ENCODE assay signal across 8 mouse cellular contexts in the genomic region with DNA sequence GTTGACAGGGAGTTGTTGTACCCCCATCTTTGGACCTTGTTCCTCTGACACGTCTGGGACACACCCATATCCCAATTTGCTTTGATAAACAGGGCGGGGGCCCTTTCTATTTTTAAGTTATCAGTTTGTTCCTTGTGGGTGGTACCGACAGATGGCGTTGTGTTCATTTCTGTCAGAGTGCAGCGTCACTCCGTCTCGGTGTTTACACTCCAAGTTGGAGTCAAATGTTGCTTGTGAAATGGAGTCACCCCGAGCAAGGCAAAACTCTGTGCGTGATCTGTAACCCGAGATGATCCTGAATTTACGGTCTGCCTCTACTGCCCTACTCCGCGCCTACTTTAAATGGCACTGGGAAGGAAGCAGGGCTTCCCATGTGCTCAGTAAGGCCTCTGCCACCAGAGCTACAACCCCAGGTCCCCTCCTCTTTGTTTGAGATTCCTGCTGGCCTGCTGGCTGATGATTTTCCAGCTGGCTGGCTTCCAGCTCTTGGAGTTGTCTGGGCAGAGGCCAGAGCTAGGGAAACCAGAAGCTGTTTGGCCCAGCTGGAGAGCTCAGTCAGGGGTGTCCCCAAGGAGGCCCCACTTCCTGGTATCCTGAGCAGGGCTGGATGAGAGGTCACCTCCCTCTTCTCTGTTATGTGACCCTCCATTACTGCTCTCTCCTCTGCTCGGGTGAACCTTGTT. TPM values are rescaled to one million over a fixed set of nuclear protein-coding genes. Genes with fewer than 3 reads are reported as not detected.
A peak's percentile ranks its signal among the peaks of the same experiment; 100 is the strongest.
DNase-seq lines count a peak whose midpoint lies in the region; ATAC-seq and TF ChIP-seq lines count a peak whose summit lies in the region.

No protein-coding gene starts in this region.

- H3K9ac ChIP-seq in forebrain, postnatal 0 days = no peak overlapping the region

- peaks cover 6% of the 10 kb centered on the region; the same call in 1 of the 2 replicates for H3K4me1 ChIP-seq in forebrain, postnatal 0 days (ENCODE audit: insufficient read depth)
- H3K4me1 ChIP-seq in hindbrain, embryonic 10.5 days (replicated peaks) = peaks cover 27% of the 10 kb centered on the region
- peaks cover 48% of the 10 kb centered on the region for H3K4me1 ChIP-seq in megakaryocyte, embryonic 14.5 days

- no peaks in the 10 kb centered on the region for H3K36me3 ChIP-seq in forebrain, postnatal 0 days (ENCODE audit: insufficient read depth)
- no peaks in the 10 kb centered on the region for H3K36me3 ChIP-seq in hindbrain, embryonic 10.5 days
- no peaks in the 10 kb centered on the region for H3K36me3 ChIP-seq in megakaryocyte, embryonic 14.5 days (replicated peaks; ENCODE audit: low read length)

- peak; percentile 17; the same call in 1 of the 2 replicates for TF ChIP-seq CTCF in forebrain, postnatal 0 days (IDR thresholded peaks at IDR 0.05; ENCODE audit: low read depth)

- no peaks in the 10 kb centered on the region for H3K27me3 ChIP-seq in forebrain, postnatal 0 days (ENCODE audit: insufficient read depth, low read length)
- H3K27me3 ChIP-seq in hindbrain, embryonic 10.5 days (ENCODE audit: insufficient read depth, poor library complexity, severe bottlenecking) = no peaks in the 10 kb centered on the region
- H3K27me3 ChIP-seq in megakaryocyte, embryonic 14.5 days (replicated peaks) = peaks cover 2% of the 10 kb centered on the region

- H3K9me3 ChIP-seq in forebrain, postnatal 0 days (ENCODE audit: low read length) = no peaks in the 10 kb centered on the region
- no peaks in the 10 kb centered on the region for H3K9me3 ChIP-seq in hindbrain, embryonic 10.5 days
- no peaks in the 10 kb centered on the region for H3K9me3 ChIP-seq in megakaryocyte, embryonic 14.5 days

- H3K27ac ChIP-seq in forebrain, postnatal 0 days (ENCODE audit: low read depth, low read length) = peak overlapping the region; percentile 29; the same call in 1 of the 2 replicates
- peak overlapping the region; percentile 88 for H3K27ac ChIP-seq in hindbrain, embryonic 10.5 days

- 18% methylated on average over 14 of the region's 14 CpGs for WGBS in forebrain, postnatal 0 days
- 28% methylated on average over 14 of the region's 14 CpGs for WGBS in hindbrain, embryonic 10.5 days

- no peak overlapping the region for H3K4me2 ChIP-seq in forebrain, postnatal 0 days (ENCODE audit: low read depth)

- peak; percentile 27 to 41 for DNase-seq in cerebellum, adult 18-20 months
- no peak for DNase-seq in cerebellum, adult 11-12 months
- peak; percentile 90 for DNase-seq in c-Kit-positive CD71-positive TER-119-negative erythroid progenitor cells, embryonic 14.5 days (ENCODE audit: low read depth)
- peak; percentile 76 for DNase-seq in forebrain, postnatal 0 days
- DNase-seq in hindbrain, embryonic 10.5 days (ENCODE audit: low spot score) = peak; percentile 69
- DNase-seq in layer of hippocampus, postnatal 14 days (ENCODE audit: low spot score in 2 of 2) = peak; percentile 56 to 67
- DNase-seq in spleen, adult 12 weeks (ENCODE audit: low spot score) = peak; percentile 66

- no peak overlapping the region for H3K4me3 ChIP-seq in forebrain, postnatal 0 days (ENCODE audit: low read depth, low read length)
- peak overlapping the region; percentile 33 for H3K4me3 ChIP-seq in hindbrain, embryonic 10.5 days
- peak overlapping the region; percentile 69 for H3K4me3 ChIP-seq in megakaryocyte, embryonic 14.5 days (replicated peaks)

- peak; percentile 65 for ATAC-seq in forebrain, postnatal 0 days

RNA-seq across cellular contexts. Expression of gene Pxt1, which starts 13.1 kb away (rescaled TPM):
- not detected in 2 replicates for total RNA-seq in forebrain, postnatal 0 days (2014; rRNA removed)
- not detected in 2 replicates for polyA plus RNA-seq in forebrain, postnatal 0 days (2015; fragmentation: Nextera tagmentation; extraction: Ambion mirVana)
- polyA plus RNA-seq in hindbrain, embryonic 10.5 days (2016; fragmentation: Nextera tagmentation; extraction: Ambion mirVana) = 0.16 and 0.26 TPM in 2 replicates
- total RNA-seq in layer of hippocampus, postnatal 14 days (2021) = not detected
- polyA plus RNA-seq in megakaryocyte, embryonic 14.5 days (2012; ENCODE audit: insufficient read depth, low replicate concordance) = not detected in 2 replicates

RNA-seq across cellular contexts. Expression of gene 4930539E08Rik, which starts 15.4 kb away (rescaled TPM):
- total RNA-seq in forebrain, postnatal 0 days (2014; rRNA removed) = 3.3 and 4.1 TPM in 2 replicates
- polyA plus RNA-seq in forebrain, postnatal 0 days (2015; fragmentation: Nextera tagmentation; extraction: Ambion mirVana) = 1.8 and 2.1 TPM in 2 replicates
- 0.07 and 0.31 TPM in 2 replicates for polyA plus RNA-seq in hindbrain, embryonic 10.5 days (2016; fragmentation: Nextera tagmentation; extraction: Ambion mirVana)
- total RNA-seq in layer of hippocampus, postnatal 14 days (2021) = 1 to 10 TPM; 3.2 to 3.8 TPM
- not detected in 2 replicates for polyA plus RNA-seq in megakaryocyte, embryonic 14.5 days (2012; ENCODE audit: insufficient read depth, low replicate concordance)

RNA-seq across cellular contexts. Expression of gene Kctd20, which starts 21.2 kb away (rescaled TPM):
- 69.2 and 77.3 TPM in 2 replicates for total RNA-seq in forebrain, postnatal 0 days (2014; rRNA removed)
- 63.4 and 72.9 TPM in 2 replicates for polyA plus RNA-seq in forebrain, postnatal 0 days (2015; fragmentation: Nextera tagmentation; extraction: Ambion mirVana)
- polyA plus RNA-seq in hindbrain, embryonic 10.5 days (2016; fragmentation: Nextera tagmentation; extraction: Ambion mirVana) = 103 and 111 TPM in 2 replicates
- 10 to 100 TPM; 76.2 to 77.7 TPM for total RNA-seq in layer of hippocampus, postnatal 14 days (2021)
- polyA plus RNA-seq in megakaryocyte, embryonic 14.5 days (2012; ENCODE audit: insufficient read depth, low replicate concordance) = 27.8 and 60.1 TPM in 2 replicates
